Mouse (Mus musculus): ENCODE results near the gene Il21r. TPM values are rescaled to one million over a fixed set of nuclear protein-coding genes. Genes with fewer than 3 reads are reported as not detected.

Il21r gene
- total and polyA plus RNA-seq, 3 experiments: 103 to 252 (median 142) TPM

DNA sequence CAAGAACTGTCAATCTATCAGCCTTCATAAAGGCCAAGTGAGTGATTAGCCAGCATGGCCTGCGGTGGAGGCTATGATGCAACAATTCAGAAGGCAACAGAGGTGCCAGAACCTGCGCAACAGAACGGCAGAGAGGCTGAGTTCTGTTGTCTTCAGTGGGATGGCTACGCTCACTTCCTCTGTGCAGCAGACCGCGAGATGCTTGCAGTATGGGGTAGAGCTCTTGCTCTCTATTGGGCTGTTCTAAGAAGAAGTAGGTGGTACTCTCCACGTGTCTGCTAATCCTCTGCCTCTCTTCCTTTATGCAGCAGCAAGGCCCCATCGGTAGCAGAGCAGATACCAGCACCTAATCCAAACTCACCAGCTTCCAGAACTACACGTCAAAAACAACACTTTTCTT is 76.7 kb downstream of the Il21r start:
- DNase-seq (ENCODE audit: extremely low read depth): peak; percentile 68
- Histone ChIP-seq H3K9ac (ENCODE audit: insufficient read depth, low read depth) (no peak overlapping the region), H3K9me3 (replicated peaks; ENCODE audit: low read length) (no peaks in the 10 kb centered on the region), H3K4me1 (ENCODE audit: control insufficient read depth in 1 of 2, insufficient read depth in 2 of 2) (peaks cover 16 to 71% of the 10 kb centered on the region in 2 experiments), H3K4me2 (ENCODE audit: insufficient read depth, low read depth, poor library complexity, severe bottlenecking) (no peak overlapping the region), H3K36me3 (replicated peaks in 1 of 2; ENCODE audit: control insufficient read depth in 1 of 2, insufficient read depth in 1 of 2, low read length in 1 of 2) (peaks cover 73 to 91% of the 10 kb centered on the region in 2 experiments), H3K27me3 (replicated peaks) (no peaks in the 10 kb centered on the region), H3K4me3 (replicated peaks in 1 of 3; ENCODE audit: low read depth in 2 of 3, low read length in 2 of 3, poor library complexity in 1 of 3) (no peak overlapping the region), H3K27ac (ENCODE audit: insufficient read depth, low read depth) (0 out of 2 replicates have a peak overlapping the region, but pooled peaks have one; percentile 4), H3K79me2 (replicated peaks; ENCODE audit: control insufficient read depth, extremely low read depth, insufficient read depth, poor library complexity, severe bottlenecking) (no peaks in the 10 kb centered on the region)
- dilution Hi-C loops (cut with MboI; ENCODE audit: extremely low pct_ligation_motif_present, extremely low pct_unique_long_range_greater_than_20kb, low sequenced_read_pairs) (no loop called here), in situ Hi-C loops (cut with MboI; ENCODE audit: low pct_ligation_motif_present, low pct_unique_long_range_greater_than_20kb, low sequenced_read_pairs) (no loop called here)
- TF ChIP-seq ZKSCAN1 (IDR thresholded peaks at IDR 0.05; ENCODE audit: borderline replicate concordance, low read depth, low read length): no peak
- no peak for TF ChIP-seq JUN (IDR thresholded peaks at IDR 0.05; ENCODE audit: insufficient read depth, low read depth, low read length)
- no peak for TF ChIP-seq ETS1 (conservative IDR thresholded peaks at IDR 0.05; ENCODE audit: low read depth, low read length)
- TF ChIP-seq POLR2AphosphoS2 (IDR thresholded peaks at IDR 0.05; ENCODE audit: low read depth, low read length): no peak
- TF ChIP-seq PAX5 (IDR thresholded peaks at IDR 0.05; ENCODE audit: low read length): no peak
- no peak for TF ChIP-seq KAT2A (IDR thresholded peaks at IDR 0.05; ENCODE audit: insufficient replicate concordance, low read length)
- no peak for TF ChIP-seq MYC (IDR thresholded peaks at IDR 0.05; ENCODE audit: low read depth, low read length)
- no peak for TF ChIP-seq POLR2A (IDR thresholded peaks at IDR 0.05; ENCODE audit: low read depth, low read length)
- TF ChIP-seq MAX (IDR thresholded peaks at IDR 0.05; ENCODE audit: low read length): no peak
- no peak for TF ChIP-seq UBTF (IDR thresholded peaks at IDR 0.05; ENCODE audit: low read depth, low read length)
- TF ChIP-seq SMC3 (IDR thresholded peaks at IDR 0.05; ENCODE audit: low read depth, low read length): no peak

Other genes starting within 250 kb of the Il21r start
- gene Kdm8, start 158.8 kb upstream of the Il21r start, total RNA-seq (2012; rRNA removed): 5.0 and 7.9 TPM in 2 replicates
- gene Kdm8, start 158.8 kb upstream of the Il21r start, total RNA-seq (2014; rRNA removed): 8.7 and 8.9 TPM in 2 replicates
- gene Kdm8, start 158.8 kb upstream of the Il21r start, polyA plus RNA-seq (2012; ENCODE audit: insufficient read length, low read depth): 6.6 and 6.7 TPM in 2 replicates
- 56.1 and 74.8 TPM in 2 replicates for gene Nsmce1, start 111.8 kb upstream of the Il21r start, total RNA-seq (2012; rRNA removed)
- 61.9 and 70.5 TPM in 2 replicates for gene Nsmce1, start 111.8 kb upstream of the Il21r start, total RNA-seq (2014; rRNA removed)
- gene Nsmce1, start 111.8 kb upstream of the Il21r start, polyA plus RNA-seq (2012; ENCODE audit: insufficient read length, low read depth): 52.0 and 52.5 TPM in 2 replicates
- gene Il4ra, start 51.3 kb upstream of the Il21r start, total RNA-seq (2012; rRNA removed): 15.8 and 18.2 TPM in 2 replicates
- 20.7 and 26.4 TPM in 2 replicates for gene Il4ra, start 51.3 kb upstream of the Il21r start, total RNA-seq (2014; rRNA removed)
- gene Il4ra, start 51.3 kb upstream of the Il21r start, polyA plus RNA-seq (2012; ENCODE audit: insufficient read length, low read depth): 25.4 and 27.4 TPM in 2 replicates
- gene Gtf3c1, start 104.4 kb downstream of the Il21r start, total RNA-seq (2012; rRNA removed): 44.6 and 48.4 TPM in 2 replicates
- 18.4 and 20.2 TPM in 2 replicates for gene Gtf3c1, start 104.4 kb downstream of the Il21r start, total RNA-seq (2014; rRNA removed)
- 37.9 and 46.8 TPM in 2 replicates for gene Gtf3c1, start 104.4 kb downstream of the Il21r start, polyA plus RNA-seq (2012; ENCODE audit: insufficient read length, low read depth)
- gene D430042O09Rik, start 104.5 kb downstream of the Il21r start, total RNA-seq (2012; rRNA removed): 2.8 and 4.8 TPM in 2 replicates
- gene D430042O09Rik, start 104.5 kb downstream of the Il21r start, total RNA-seq (2014; rRNA removed): 1.4 and 1.8 TPM in 2 replicates
- gene D430042O09Rik, start 104.5 kb downstream of the Il21r start, polyA plus RNA-seq (2012; ENCODE audit: insufficient read length, low read depth): 2.8 and 3.4 TPM in 2 replicates